Mouse (Mus musculus) cerebellum, adult 2 months (tissue): Measurements from ENCODE around the gene Il19.

Experiments used
- CTCF ChIP-seq: fragments of 200-500 bp; IDR thresholded peaks from 2 replicates; pipeline ENCODE4 v1.5.1; 2011; ENCODE audit warnings: low read depth, mild to moderate bottlenecking, control low read depth, low read length, moderate library complexity, borderline replicate concordance; ENCODE audit not compliant: insufficient read depth
- POLR2A ChIP-seq: fragments of 200-500 bp; IDR thresholded peaks from 2 replicates; pipeline ENCODE4 v1.6.1; 2011; ENCODE audit warnings: low read length, control low read depth, borderline replicate concordance; ENCODE audit not compliant: insufficient read depth

GRCm38 (mm10) chr1:130918323-130918980, 21.5 kb downstream of the Il19 start:
- TF ChIP-seq CTCF = no peak
- no peak for TF ChIP-seq POLR2A
